Mouse (Mus musculus) liver, embryonic 14.5 days (tissue): ENCODE data around the gene Ralgps1.

Experiments
- CTCF ChIP-seq: IDR thresholded peaks from 2 replicates; pipeline ENCODE4 v1.5.1; 2016; ENCODE audit warnings: antibody characterized with exemption, low read depth, control low read depth
- EP300 ChIP-seq: IDR thresholded peaks from 2 replicates; pipeline ENCODE4 v1.6.1; 2016; ENCODE audit warnings: antibody characterized with exemption, low read depth

GRCm38 (mm10) chr2:33371648-33372408 lies 542 bp upstream of the Ralgps1 start:
- TF ChIP-seq EP300 (no peak), CTCF (no peak)
